Mouse (Mus musculus) induced T-regulatory cell, adult 2 months (primary cell): ENCODE measurements around the gene Mcu.
A peak's percentile ranks its signal among the peaks of the same experiment; 100 is the strongest.

Experiments used
- DNase-seq: peaks from one replicate; pipeline ENCODE4 v3.0.0-alpha.2; 2012; ENCODE audit warnings: low read depth

The Mcu gene

DNA sequence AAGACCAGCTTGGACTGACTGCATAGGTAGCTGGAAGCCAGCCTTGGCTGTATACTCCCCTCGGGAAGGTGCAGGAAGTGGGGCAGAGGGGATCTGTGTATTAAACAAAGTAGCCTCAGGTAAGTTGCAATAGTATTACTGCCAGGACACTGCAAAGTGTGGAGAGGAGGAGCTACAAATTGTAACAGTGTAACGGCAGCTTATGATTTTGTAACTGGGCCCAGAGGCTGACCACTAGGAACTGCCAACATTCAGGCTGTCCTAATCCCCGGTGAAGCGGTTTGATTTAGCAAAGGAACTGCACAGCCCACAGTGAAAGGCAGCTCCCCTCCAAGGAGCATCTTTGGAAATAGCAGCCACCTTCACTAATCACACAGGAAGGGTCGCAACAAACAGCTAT is 3.2 kb downstream of the Mcu start:
- no peak for DNase-seq

DNA sequence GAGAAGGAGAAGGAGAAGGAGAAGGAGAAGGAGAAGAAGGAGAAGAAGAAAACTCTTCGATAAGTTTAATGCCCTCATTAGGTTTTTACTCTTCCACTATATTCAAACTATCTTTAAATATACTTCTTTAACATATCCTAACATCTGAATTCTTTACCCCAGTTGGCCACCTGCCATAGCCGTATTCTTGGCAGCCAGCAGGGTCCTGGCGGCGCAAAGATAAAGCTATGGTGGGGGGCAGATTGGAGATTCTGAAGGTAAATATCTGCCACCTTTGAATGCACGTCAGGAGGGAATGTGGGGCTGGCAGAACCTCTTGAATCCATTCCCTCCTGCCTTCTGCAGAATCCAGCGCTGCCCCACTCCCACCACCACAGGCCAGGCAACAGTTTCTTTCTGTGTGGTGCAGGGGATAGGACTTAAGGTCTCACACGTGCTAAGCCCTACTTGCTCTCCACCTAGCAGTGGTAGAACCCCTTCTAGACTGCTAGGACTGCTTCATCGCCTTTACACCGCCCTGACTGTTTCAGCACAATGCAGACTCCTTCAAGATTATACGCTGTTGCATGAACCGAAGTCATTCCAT is 11.5 kb downstream of the Mcu start:
- DNase-seq, result no peak

DNA sequence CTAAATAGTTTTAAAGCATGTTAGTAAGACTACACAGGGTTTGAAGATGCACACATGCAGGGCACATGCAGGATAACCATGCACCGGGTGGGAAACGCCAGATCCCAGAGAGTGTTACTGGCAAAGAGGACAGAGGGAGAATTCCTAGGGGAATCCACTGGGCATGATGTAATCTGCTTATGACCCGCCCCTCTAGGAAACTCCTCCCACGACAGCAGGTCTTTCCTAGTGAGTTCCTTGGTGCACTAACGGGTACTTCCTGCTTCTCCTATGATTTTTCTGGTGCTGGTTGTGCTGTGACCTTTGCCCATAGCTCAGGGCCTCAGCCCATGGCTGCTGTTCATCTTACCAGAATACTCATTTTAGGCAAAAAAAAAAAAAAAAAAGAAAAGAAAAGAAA is 12.6 kb downstream of the Mcu start:
- DNase-seq, result no peak

GRCm38 (mm10) chr10:59602891-59603290 is 13.6 kb downstream of the Mcu start:
- no peak for DNase-seq

GRCm38 (mm10) chr10:59602043-59602442 is 14.4 kb downstream of the Mcu start:
- no peak for DNase-seq

DNA sequence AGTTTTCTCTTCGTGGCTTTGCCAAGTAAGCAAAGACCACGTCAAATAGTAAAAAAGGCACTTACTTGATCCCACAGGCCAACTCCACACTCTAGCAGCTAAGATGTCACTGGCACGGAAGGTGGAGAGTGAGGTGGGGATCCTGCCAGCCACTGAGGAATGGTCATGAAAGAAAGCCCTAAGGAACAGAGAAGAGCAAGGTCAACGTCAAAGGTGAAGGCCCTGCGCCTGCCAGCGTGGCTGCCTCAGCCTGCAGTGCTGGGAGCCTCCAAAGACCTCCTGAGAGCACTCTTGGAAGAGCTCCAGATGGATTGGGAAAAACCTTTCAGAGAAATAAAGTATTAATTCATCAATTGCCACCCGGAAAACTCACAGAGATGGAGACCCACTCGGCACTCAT is 16.0 kb downstream of the Mcu start:
- DNase-seq, result no peak

DNA sequence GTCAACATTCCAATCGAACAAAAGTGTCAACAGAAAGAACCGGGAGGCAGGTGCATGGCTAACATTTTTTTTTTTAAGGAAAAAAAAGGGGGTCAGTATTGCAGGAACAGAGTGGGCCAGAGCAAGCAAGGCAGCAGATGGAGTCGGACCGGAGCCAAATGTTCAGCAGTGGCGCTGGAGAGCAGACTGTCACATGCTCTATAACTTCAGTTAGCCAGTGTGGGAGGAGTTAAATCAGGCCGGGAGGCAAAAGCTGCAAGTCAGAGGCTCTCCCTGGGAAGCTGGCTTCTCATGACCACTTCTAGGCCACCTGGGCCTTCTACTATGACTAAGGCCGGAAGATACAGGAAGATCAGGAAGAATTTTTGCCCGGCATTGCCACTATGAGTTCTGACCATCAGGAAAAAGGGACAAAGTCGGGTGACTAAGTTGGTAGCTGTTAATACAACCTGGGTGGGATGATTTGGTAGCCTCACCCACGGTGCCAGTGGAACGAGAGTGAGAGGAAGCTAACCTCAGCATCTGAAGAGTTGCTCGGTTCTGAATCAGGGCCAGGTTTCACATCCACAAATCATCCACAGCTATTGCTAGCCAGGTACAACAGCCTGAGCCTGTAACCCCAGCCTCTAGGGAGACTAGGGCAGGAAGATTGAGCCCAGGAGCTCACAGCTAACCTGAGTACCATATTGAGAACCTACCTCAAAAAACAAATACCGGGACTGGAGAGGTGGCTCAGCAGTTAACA is 22.5 kb downstream of the Mcu start:
- DNase-seq, result no peak

GRCm38 (mm10) chr10:59590606-59591005 is 25.9 kb downstream of the Mcu start:
- DNase-seq, result no peak

GRCm38 (mm10) chr10:59589856-59590255 is 26.6 kb downstream of the Mcu start:
- DNase-seq, result no peak

DNA sequence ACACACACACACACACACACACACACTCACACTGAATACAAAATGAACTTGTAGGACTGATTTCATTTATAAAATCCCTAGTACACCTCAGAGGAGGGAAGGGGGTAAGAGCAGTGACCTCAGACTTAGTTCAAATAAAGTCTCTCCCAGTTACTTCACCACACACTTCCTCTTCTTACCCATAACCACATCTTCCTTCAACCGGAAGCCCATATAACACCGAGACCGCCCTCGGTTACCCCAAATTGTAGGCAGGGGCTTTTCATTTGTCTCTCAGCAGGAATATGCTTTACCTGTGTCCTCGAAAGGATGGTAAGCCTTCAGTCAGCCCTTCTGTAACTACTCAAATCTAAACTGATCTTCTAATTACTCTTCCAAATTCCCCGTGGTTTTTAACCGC is 27.1 kb downstream of the Mcu start:
- DNase-seq, result peak; percentile 84

DNA sequence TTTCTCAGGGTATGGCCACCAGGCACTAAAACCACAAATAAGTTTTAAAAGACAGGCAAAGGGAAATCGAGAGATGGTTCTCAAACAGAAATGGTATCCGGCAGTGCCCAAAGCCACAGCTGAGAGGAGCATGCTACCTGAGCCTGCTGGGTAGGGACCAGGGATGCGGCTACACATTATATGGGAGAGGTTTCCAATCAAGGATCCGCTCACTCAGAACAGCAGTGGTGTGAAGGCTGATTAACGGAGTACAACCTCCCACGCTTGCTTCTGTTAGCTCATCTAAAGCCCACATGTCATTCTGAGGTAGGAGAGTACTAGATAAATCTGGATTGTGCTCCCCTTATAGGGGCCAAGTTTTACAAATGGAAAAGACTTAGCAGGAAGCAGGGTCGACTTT is 28.4 kb downstream of the Mcu start:
- DNase-seq, result no peak

GRCm38 (mm10) chr10:59586821-59587220 is 29.7 kb downstream of the Mcu start:
- DNase-seq, result no peak

DNA sequence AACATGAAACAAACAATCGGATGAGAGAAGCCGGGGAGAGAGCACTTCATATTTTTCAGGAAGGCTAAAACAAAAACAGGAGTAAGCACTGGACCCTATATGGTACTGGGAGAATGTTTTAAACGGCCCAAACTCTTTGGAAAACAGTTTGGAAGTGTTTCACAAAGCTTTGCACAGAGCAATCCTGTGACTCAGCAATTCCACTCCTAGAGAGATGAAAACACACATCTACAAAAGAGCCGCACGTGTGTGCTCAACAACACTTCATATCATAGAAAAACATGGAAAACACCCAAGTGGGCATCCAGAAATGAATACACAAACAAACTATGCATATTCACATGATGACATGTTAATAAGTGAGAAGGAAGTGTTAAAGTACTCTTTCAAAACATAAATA is 30.9 kb downstream of the Mcu start:
- DNase-seq, result no peak

- peak; percentile 49 for DNase-seq
Measured at GRCm38 (mm10) chr10:59581826-59582543, 34.5 kb downstream of the Mcu start.

DNA sequence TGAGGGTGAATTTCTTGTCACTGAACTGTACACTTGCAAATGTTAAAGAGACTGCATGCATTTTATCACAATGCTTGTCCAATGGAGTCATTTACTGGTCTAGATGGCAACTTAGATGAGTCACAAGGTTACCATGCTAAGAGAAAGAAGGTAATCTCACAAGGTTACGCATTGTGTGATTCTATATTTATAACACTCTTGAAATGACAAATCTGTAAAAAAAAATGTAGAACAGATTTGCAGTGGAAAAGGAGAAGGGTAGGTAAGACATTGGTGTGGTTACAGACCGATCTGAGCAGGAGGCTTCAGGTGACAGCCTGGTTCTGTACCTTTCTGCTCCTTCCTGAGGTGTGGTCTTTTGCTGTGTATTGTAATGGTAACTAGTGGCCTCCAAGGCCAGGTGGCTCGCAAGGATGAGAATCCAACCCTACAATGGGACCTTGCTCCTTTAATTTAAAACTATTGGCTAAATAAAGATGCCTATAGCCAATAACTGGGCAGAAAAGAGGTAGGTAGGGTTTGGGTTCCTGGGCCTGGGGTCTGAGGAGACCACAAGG is 35.8 kb downstream of the Mcu start:
- peak; percentile 51 for DNase-seq

DNA sequence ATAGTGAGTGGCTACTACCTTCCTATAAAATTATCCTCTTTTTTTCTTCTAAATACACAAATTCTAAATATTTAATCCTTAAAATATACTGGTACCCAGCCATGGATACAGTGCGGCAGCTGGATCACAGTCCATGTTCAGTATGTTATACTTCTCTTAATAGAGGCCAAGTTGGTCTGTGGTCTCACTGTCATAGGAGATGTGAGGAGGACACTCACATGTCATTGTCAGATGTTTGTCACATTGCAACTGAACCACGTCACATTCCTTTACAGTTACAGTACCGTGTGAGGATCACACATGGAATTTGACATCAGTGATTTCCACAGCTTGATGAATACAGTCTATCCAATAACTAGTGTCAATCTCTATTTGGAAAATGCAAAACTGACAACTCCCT is 36.8 kb downstream of the Mcu start:
- DNase-seq, result no peak

- DNase-seq, result peak; percentile 83
Measured at GRCm38 (mm10) chr10:59577871-59578801, 38.4 kb downstream of the Mcu start.

GRCm38 (mm10) chr10:59576305-59576704 is 40.2 kb downstream of the Mcu start:
- DNase-seq, result peak; percentile 30

- DNase-seq, result no peak
Measured at GRCm38 (mm10) chr10:59571964-59572363, 44.5 kb downstream of the Mcu start.

DNA sequence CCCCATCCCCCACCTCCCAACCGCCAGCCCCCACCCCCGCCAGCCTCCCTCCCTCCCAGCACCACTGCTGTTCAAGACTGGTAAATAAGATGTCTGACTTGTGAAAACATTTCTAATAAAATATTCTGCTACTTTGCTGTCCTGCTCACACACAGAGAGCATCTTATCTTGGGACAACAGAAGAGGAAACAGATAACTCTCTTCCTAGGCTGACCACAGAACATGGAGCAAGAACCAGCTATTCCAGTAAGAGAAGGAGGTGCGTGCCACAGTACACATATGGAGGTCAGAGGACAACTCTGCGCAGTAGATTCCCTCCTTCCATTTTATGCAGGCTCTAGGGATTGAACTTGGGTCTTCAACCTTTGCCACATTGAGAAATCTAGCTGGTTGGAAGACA is 45.2 kb downstream of the Mcu start:
- no peak for DNase-seq

DNA sequence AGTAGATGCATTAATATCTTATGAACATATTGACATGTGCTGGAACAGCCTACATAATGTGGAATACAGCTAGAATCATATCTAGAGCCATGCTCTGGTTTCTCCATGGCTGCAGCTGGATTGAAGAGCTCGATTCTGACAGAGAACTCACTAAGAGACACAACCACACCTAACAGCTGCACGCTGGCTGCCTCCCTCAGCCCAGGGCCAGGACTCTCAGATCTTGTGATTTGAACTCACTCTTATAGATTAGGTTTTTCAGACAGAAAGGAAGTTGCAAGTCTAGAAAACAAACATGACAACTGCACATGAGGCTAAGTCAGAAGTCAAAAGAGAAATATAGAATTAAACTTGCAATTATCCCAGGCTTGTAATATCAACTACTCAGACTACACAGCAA is 45.7 kb downstream of the Mcu start:
- peak; percentile 42 for DNase-seq

DNA sequence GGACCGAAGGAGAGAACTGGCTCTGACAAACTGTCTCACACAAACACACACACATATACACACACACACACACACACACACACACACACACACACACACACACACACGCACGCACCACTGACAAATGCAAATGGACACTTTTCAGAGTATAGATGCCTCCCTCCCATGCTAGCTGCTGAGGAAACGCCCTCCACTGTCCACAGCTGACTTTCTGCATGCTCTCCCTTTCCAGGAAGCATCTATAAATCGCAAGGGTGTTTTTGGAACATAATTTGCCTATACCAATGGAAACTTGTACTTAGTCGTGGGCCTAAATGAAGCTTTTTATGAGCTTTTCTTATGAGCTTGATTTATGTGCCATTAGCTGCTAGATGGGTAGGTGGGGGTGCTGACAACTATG is 46.1 kb downstream of the Mcu start:
- DNase-seq, result peak; percentile 46
